Mouse (Mus musculus): ENCODE data around the gene Syne3. TPM values are rescaled to one million over a fixed set of nuclear protein-coding genes. Genes with fewer than 3 reads are reported as not detected.

The Syne3 gene
- total RNA-seq, 2 experiments from 2014 or later = 9.7 to 10.9 TPM

DNA sequence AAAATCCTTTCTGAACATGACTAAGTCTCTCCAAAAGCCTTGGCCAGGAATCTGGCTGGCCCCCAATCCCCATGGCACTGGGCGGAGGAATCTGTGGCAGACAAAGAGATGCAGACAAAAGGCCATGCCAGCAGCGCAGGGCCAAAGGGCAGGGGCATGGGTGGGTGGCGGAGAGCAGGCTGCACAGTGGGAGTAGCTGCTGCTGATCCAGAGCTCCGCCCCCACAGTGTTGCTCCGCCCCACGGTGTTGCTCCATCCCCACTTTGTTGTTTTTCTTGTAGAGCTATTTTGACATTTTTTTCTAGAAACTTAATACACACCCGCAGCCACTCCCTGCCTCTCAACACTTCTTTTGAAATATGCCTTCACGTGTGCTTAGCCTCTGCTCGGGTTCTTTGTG, 31.2 kb downstream of the Syne3 start:
- no peak for ATAC-seq (replicated peaks; ENCODE audit: low FRiP score, low TSS enrichment, poor library complexity, severe bottlenecking)

DNA sequence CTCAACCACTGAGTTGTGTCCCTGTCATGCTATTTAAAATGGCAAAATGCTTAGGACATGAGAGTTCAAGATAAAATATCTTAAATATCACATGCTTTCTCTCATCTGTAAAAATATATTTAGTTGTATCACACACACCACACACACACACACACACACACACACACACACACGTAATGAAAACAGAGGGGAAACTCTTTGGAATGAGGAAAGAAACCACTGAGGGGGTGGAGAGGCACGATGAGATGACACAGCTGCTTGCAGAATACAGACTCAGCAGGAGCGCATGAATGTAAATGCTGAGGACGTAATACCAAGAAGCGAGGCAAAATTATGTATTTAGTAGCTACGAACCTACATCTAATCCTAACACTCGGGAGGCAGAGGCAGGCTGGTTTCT, 32.7 kb downstream of the Syne3 start:
- no peak for ATAC-seq (replicated peaks; ENCODE audit: low FRiP score, low TSS enrichment, poor library complexity, severe bottlenecking)

DNA sequence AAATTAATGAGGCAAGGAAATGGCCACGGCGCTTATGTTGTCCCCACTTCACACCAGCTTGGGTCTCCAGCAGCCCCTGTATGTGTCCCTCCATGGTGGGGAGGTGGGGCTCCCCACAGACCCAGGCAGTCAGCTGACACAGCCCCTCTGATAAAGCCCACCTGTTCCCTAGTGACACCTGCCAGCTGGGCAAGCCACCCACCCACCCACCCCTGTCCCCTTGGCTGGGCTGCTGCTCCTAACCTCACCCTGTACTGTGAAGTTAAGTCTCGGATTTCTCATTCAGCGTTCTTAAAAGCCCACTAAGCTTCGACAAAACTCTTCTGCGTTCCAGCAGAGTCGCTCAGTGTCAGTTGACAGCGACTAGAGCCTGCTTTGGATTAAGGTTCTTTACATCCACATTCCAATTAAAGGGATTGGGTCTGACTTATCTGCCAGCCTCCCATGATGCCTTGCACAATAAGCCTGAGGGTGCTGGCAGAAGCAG, 33.2 kb downstream of the Syne3 start:
- no peak for ATAC-seq (replicated peaks; ENCODE audit: low FRiP score, low TSS enrichment, poor library complexity, severe bottlenecking)

DNA sequence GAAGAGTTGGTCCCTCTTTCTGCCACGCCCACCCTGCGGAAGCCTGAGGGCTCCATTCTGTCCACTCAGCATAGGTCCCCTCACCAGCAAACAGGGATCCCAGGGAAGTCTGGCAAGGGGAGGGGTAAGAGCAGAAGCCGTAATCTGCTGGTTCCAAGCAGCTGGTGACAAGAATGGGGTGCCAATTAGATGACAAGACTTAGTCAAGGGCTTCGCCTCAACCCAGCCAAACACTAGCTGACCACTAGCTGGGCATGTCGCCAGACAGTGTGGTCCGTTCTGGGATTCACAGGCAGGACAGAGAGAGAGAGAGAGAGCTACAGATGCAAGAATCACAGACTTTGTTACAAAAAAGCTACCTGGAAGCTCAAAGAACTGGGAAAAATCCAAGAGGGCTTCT, 36.7 kb downstream of the Syne3 start:
- ATAC-seq (replicated peaks; ENCODE audit: low FRiP score, low TSS enrichment, poor library complexity, severe bottlenecking) = no peak

DNA sequence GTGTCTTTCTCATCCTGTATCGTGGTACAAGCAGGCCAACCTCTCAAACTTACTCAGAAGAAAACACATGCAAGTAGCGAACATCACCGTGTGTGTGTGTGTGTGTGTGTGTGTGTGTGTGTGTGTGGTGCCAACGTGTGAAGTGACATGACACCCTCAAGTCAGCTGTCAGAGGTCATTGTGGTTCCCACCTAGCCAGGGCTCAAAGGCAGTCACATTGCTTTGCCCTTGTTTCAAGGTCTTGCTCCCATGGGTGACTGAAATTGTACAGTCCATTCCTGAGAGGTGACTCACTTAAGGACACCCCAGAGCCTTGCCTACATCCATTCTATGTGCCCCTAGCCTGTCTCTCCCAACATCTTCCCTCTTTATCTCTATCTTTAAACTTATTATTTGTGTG, 40.0 kb downstream of the Syne3 start:
- no peak for ATAC-seq (replicated peaks; ENCODE audit: low FRiP score, low TSS enrichment, poor library complexity, severe bottlenecking)

DNA sequence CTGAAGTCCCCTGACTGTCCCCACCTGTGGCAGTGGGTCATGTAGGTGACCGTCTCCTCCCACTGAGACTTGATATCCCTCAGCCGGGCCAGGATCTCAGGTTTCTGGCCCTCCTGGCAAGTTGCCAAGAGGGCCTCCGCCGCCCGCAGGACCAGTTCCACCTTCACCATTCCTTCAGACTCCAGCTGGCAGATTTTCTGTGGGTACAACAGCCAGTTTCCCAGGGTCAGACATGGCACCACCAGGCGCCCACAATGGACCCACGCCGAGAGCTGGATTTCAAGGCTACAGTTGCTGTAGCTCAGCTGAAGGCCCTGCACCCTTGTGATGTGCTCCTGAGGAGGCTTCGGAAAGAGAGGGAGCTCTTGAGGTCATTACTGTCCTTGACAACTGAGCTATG, 40.4 kb downstream of the Syne3 start:
- ATAC-seq (replicated peaks; ENCODE audit: low FRiP score, low TSS enrichment, poor library complexity, severe bottlenecking) = no peak

DNA sequence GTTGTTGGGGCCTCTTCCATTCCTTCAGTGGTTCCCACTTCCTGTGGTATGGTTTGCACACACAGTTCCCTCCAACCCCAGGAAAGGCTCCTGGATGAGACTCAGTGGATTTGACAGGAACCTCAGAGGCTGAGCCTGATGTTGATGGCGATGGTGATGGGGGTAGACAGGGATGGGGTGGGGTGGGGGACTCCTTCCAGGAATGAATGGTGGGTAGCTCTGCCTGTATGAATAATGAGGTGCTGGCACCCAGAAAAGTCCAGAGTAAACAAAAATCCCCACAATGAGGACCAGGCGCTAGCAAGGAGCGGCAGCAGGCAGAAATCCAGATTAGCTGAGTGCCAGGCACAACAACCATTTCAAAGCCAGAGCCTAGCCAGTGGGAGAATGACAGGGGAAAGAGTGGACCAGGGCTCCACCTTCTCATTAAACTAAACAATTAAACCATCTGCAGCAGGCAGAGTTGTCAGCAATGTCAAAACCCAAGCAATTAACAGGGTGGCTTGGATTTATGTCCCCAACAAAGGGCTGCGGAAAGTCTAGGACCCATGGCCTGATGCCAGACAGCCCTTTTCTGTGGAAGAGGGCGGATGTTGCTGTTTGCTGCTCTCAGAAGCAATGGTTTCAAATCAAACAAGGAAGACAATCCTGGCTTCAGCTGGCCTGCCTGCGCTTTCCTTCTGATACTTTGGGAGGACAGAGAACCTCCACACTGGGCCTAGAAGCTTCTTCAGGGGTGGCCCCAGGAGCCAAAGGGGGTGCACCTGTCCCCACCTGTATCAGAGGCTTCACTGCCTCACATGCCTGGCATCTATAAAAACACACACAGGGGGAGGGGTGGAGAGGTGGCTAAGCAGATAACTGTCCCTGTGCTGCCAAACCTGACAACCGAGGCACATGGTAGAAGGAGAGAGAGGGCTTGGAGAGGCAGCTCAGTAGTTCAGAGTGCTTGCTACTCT, 44.4 kb downstream of the Syne3 start:
- no peak for ATAC-seq (replicated peaks; ENCODE audit: low FRiP score, low TSS enrichment, poor library complexity, severe bottlenecking)

DNA sequence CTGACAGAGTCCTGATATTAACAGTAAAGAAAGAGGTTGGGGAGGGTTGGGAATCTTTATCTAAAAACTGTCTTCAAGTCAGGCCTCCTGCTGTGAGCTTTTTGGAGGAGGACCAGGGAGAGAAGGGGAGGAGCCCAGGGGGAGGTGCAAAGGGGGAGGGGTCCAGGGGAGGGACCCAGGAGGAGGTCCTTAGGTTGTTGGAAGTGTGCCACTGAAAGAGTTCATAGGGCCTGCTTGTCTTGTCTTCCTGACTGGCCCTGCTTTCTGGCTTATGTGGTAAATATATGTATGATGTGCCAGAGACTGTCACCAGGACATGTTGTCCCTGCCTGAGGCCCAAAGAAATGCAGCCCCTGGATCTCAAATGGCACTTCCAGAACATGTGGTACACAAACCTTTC, 49.2 kb downstream of the Syne3 start:
- ATAC-seq (replicated peaks; ENCODE audit: low FRiP score, low TSS enrichment, poor library complexity, severe bottlenecking) = peak; percentile 81

DNA sequence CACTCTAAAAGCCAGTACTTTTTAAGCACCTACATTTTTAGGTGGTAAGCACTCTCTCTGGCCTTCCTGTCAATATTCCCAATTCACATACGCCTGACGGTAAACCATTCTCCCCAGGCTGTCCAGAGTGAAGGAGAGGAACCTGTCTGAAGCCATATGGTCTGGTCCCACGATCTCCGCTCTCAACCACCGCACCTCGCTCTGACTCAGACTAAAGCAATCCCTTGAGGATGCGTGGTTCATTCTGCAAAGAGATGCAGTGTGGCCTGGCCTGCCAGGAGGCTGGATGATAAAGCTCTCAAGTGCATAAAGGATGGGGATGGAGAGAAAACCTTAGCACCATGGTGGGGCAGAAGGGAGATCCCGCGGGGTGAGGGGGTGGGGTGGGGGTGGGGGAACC, 49.6 kb downstream of the Syne3 start:
- no peak for ATAC-seq (replicated peaks; ENCODE audit: low FRiP score, low TSS enrichment, poor library complexity, severe bottlenecking)

DNA sequence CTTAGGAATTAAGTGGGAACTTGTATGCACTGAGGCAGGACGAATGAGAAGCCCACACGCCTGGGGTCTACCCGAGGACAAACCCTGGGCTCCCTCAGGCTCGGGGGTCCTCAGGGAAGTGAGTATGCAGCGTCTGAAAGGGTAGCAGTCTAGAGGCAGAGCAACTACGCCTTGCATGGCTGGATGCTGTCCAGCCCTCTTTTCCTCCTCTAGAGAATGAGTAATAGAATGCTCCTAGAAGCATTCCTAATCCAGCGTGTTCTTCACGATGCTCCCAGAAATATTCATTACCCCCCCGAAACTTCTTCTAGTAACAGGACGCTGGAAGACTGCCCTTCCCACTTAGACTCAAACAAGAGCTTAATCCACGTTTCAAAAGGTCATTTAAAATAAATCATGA, 51.3 kb downstream of the Syne3 start:
- ATAC-seq (replicated peaks; ENCODE audit: low FRiP score, low TSS enrichment, poor library complexity, severe bottlenecking) = no peak

DNA sequence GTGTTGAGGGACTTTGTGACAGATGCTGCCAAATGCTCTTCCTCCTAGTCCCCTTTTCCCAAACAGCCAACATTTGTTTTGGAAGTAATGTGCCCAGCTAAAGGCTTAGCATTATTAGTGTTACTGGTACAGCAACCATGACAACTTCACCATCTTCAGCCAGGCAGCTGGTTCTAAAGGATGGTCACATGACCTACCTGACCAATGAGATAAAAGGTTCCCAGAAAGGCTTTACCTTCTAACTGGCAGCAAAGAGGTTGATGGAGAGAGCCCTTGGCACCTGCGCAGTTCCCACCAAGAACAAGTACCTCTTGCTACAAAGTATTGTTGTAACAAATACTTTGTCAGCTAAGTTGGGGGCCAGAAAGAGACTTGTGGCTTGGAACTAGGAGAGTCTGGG, 52.4 kb downstream of the Syne3 start:
- ATAC-seq (replicated peaks; ENCODE audit: low FRiP score, low TSS enrichment, poor library complexity, severe bottlenecking) = no peak

DNA sequence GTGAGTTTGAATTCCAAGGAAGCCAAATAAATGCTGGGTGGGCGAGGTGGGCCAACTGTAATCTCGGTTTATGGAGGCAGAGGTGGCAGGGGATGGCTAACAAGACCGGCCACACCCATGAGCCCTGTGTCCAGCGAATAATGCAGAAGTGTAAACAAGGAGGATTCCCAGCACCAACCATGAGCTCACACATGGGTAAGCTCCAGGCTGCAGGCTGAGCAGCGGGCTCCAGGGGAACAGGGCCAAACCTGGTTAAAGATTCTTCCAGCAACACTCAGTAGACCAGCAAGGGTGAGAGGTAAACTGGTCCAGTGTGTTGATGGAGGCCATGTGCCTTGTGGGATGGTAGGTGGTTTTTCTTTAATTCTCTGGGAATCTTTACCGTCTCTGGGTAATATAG, 53.2 kb downstream of the Syne3 start:
- ATAC-seq (replicated peaks; ENCODE audit: low FRiP score, low TSS enrichment, poor library complexity, severe bottlenecking) = no peak

DNA sequence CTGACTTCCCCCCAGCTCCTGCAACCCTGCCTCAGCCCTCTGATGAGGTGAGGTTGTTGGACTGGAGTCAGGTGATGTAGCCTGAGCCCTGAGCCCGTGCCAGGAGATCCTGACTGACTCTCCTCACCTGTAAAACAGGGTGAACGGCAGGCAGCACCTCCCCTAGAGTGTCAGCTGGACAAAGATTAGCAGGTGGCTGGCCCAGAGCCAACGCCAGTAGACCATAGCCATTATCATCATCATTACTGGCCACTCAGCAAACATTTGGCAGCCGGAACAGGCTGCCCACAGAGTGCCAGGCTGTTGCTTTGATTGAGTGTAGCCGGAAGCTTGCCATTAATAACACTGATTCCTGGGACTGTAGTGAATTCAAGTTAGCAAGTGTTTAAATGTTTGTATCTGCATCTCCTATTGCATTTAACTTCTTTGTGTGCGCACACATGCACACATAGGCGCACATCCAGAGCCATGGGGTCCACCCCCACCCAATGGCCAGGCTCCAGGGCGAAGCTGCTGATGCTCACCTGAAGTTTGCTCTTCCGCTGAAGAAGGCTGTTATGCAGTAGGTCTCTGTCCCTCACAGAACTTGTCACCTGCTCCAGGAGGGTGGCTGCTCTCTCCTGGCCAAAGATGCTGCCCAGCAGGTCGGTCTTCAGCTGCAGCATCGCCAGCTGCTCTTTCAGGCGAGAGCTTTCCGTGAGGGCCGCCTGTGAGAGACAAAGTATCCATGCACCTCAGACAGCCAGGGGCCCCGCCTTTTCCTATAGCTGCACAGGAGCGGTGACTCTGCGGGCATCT, 54.4 kb downstream of the Syne3 start:
- ATAC-seq (replicated peaks; ENCODE audit: low FRiP score, low TSS enrichment, poor library complexity, severe bottlenecking) = no peak

DNA sequence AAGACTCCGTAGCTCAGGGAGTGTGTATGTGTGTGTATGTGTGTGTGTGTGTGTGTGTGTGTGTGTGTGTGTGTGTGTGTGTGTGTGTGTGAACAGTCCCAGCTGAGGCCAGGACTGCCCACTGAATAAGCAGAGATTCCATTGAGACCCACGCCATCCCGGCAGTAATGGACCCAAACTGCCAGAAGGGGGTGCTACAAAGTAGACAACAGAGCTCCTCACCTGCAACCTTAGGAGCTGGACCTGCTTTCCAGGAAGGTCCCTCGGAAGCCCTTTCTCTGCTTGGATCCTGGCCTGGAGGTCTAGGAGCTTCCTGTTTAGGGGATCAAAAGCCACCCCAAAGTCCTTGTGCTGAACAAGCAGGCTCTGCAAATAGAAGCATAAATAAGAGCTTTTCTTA, 55.7 kb downstream of the Syne3 start:
- peak; percentile 63; the same call in 1 of the 2 replicates for ATAC-seq (replicated peaks; ENCODE audit: low FRiP score, low TSS enrichment, poor library complexity, severe bottlenecking)

DNA sequence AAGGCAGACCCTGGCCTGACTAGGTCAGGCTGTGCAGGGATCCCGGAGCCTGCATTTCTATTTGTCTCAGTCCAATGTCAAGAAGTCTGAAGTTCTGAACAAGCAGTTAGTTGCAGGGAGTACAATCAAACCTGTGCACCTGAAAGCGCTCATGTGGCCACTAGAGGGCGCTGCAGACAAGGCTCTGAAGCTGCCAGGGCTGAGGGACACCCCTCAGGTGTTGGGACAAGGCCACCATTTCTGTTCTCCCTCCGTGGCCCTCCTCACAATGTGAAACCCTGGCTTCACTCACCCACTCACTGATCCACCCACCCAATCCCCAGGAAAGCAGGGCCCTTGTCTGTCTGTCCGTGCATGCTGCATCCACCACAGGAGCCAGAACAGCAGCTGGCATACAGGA, 57.2 kb downstream of the Syne3 start:
- peak; percentile 82 for ATAC-seq (replicated peaks; ENCODE audit: low FRiP score, low TSS enrichment, poor library complexity, severe bottlenecking)

DNA sequence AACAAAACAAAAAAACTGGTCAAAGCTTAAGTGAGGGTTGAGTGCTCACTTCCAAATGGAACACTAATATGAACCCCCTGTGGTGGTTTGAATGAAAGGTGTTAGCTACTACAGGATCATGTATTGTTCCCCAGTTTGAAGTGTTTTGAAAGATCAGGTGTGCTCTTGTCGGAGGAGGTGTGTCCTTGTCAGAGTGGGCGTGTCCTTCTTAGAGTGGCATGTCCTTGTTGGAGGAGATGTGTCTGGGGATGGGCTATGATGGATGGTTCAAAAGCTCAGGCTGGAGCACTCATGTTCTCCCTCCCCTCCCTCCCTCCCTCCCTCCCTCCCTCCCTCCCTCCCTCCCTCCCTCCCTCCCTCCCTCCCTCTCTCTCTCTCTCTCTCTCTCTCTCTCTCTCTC, 61.7 kb downstream of the Syne3 start:
- ATAC-seq (replicated peaks; ENCODE audit: low FRiP score, low TSS enrichment, poor library complexity, severe bottlenecking) = no peak

DNA sequence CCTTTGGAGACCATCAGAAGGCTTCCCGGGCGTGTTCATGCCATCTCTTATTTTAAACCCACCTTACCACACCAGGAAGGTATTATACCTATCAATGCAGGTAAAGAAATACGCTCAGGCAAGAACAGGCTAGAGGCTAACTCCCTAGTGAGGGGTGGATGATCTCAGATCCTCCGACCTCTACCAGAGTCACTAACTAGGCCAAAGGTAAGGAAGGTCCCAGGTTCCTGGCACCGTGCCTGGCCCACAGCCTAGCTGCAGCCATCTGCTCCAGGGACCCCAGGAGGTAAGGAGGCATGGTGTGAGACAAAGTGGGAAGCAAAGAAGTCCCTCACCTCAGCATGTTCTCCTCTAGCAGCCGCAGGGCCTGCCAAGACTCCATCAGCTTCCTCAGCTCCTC, 63.4 kb downstream of the Syne3 start:
- ATAC-seq (replicated peaks; ENCODE audit: low FRiP score, low TSS enrichment, poor library complexity, severe bottlenecking) = no peak

DNA sequence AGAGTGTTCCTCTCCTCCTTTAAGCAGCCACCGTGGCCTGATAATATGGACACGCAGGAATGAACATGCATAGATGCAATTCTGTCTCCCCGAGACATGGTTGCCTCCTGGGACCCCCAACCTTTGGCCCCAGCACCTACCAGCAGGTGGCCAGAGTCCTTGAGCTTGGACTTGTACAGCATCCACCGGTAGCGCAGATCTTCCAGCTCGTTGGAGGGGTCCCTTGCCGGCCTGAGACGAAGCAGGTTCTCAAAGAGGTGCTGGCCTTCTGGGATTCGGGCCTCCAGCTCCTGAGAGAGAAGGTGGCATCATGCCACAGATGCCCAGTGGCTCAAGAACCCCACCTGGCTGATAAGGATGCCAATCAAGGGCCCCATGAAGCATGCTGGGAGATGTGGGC, 69.1 kb downstream of the Syne3 start:
- no peak for ATAC-seq (replicated peaks; ENCODE audit: low FRiP score, low TSS enrichment, poor library complexity, severe bottlenecking)

DNA sequence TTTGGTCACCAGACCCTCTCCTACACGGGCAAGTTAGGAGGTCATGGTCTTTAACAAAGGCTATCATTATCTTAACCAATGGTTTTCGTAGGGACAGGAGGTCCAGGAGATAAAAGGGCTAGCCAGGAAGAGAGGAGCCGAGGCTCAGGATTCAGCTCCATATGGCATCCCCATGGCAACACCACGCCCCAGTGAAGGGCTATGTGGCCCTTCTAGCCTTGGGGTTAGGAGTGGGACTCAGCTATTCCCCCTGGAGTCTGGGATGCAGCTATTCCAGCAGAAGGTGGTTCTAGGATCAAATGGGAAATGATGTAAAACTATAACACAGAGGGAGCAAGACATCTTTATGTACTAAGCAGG, 69.6 kb downstream of the Syne3 start:
- ATAC-seq (replicated peaks; ENCODE audit: low FRiP score, low TSS enrichment, poor library complexity, severe bottlenecking) = 0 out of 2 replicates have a peak, but pooled peaks have one; percentile 8

DNA sequence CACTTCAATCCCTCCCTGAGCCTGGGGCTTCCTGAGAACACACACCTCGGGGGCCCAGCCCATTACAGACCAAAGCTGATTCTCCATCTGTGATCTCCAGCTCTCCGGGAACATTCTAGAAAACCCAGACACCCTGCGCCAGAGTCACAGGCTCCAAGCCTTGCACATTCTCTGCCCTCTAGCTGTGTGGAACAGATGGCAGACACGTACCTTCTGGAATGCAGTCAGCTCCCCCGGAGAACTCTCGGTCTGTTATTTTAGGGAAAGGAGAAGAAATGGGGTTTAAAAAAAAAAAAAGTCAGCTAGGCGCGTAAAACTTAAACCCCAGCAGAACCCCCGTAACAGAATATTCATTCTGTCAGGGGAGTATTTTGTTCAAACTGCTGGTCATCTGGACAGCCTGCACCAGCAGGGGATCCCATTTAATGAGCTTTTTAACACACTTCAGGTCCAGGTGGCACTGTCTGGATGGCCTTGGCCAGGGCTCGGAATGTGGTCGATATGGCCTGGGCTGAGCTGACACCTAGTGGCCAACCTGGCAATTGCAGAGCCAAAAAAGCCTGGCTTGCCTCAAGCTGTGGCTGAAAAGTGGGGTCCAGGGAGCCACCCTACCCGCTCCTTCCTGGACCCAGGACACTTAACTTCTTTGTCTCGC, 70.1 kb downstream of the Syne3 start:
- ATAC-seq (replicated peaks; ENCODE audit: low FRiP score, low TSS enrichment, poor library complexity, severe bottlenecking) = peak; percentile 84

Measured in megakaryocyte-erythroid progenitor cell, adult 5-6 weeks (primary cell).